Mouse (Mus musculus): ENCODE measurements around the gene Abca17. TPM values are rescaled to one million over a fixed set of nuclear protein-coding genes. Genes with fewer than 3 reads are reported as not detected.

Abca17 gene
- under 1 TPM in 1 of 2 experiments, not detected in 1; 0.11 TPM for total RNA-seq (2021)
- long read RNA-seq, experiment 1 = 0 reads
- long read RNA-seq, experiment 2 = 0 reads

DNA sequence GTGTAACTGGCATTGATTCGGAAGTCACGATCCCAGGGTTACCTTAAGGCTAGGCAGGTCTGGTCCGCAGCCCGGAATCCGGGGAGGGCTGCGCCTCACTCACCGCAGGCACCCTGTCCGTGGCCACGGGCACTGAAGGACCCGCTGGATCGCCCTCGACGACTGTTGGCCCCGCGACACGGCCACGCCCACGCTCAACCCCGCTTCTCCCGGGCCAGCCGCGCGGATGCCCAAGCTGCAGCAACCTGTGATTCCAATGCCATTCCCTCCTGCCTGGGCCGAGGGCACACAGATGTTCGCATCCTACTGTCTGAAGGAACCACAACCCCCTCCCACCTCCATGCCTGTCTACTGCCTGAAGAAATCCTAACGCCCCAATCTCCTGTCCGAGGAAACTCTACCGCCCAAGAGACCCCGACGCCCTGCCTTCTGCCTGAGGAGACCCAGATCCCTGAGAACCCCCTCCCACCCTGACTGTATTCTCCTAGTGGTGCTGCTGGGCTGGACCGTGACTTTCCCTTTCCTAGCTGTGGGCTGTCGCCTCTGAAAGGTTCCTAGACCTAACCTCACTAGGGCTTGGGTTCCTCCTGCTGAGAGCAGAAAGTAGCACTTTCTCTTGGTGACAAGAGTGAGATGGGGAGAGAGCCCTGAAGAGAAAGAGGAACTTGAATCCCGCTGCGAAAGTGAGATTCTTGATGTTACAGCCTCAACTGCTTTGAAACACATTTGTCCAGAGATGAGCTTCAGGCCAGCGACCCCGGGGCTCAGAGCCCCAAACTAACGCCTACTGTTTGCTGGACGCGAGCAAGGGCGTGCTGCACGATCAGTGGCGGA lies at the start of gene Abca17:
Abca17 (minus strand) TSS at position 143 of the 834 bp plus-strand sequence.
- DNase-seq (ENCODE audit: low spot score in 2 of 2) = no peak

GRCm38 (mm10) chr17:24394456-24394855 lies 43.6 kb upstream of the Abca17 start:
- no peak for DNase-seq (ENCODE audit: low spot score in 2 of 2)

- DNase-seq (ENCODE audit: low spot score in 2 of 2) = no peak
These were observed 42.7 kb upstream of the Abca17 start for GRCm38 (mm10) chr17:24393527-24393926.

GRCm38 (mm10) chr17:24391149-24391548 lies 40.3 kb upstream of the Abca17 start:
- no peak for DNase-seq (ENCODE audit: low spot score in 2 of 2)

DNA sequence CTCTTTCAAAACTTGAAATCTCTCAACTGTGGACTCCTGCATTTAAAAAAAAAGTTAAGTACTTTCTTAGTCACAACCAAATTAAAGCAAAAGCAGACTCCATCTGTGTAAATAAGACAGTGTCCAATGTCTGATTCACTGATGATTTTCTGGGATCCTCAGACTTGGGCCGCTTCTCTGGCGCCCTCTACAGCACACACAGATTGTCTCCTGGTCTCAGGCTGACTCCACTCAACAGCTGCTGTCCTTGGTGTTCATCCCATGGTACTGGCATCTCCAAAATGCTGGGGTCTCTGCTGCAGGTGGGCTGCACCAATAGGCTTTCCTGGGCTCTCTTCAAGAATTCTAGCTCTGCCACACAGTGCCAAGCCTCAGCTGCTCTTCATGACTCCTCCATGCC lies 39.0 kb upstream of the Abca17 start:
- peak in 1 of 2 experiments; percentile 34 for DNase-seq (ENCODE audit: low spot score in 2 of 2)

DNA sequence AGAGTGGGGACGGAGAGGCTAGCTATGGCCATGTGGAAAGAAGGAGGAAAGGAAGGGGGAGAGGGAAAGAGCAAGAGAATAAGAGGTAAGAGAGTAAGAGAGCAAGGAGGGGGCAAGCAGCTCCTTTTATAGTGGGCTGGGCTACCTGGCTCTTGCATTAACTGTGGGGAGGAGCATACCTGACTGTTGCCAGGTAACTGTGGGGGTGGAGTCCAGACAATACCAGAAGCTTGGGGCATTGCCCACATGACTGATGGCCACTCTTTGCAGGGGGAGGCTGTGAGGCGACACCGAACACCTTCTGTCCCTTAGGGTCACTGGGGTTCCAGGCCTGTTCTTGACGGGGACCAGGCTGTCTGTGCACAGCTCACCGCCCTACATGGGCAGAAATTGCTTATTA lies 37.8 kb upstream of the Abca17 start:
- DNase-seq (ENCODE audit: low spot score in 2 of 2) = no peak

DNA sequence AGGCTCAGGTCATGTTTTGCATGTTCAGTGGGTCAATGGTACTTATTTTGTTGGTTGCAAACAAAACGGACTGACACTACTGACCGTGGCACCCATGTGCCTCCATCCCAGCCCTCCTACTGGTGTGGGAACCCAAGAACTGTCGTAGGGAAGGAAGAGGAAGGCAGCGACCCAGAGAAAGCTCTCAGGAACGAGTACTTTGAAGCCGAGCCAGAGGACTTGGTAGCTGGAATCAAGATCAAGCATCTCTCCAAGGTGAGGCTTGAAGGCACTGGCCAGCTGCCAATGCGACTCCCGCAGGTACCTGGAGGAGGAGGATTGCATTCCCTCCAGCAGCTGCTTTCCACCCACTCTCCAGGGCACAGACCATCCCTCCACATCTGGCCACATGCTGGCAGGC lies 32.9 kb upstream of the Abca17 start:
- DNase-seq (ENCODE audit: low spot score in 2 of 2) = no peak

- DNase-seq (ENCODE audit: low spot score in 2 of 2) = no peak
These were observed 27.6 kb upstream of the Abca17 start for GRCm38 (mm10) chr17:24378496-24378895.

DNA sequence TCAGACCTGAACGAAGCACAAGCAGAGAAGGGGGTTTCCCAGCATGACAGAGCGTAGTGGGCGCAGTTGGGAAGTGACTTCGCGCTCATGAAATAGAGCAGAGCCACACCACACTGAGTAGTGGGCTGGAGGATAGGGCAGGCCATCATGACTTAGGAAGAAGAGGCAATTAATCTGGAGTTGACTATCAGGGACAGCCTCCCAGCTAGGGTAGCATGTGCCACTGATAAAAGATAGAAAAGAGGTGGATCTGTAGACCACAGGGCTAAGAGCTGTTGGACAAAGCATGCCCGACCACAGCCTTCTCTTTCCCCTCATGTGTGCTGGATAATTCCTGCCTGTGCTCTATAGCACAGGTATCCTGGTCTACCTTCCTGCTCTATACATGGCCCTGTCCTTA lies 25.0 kb upstream of the Abca17 start:
- no peak for DNase-seq (ENCODE audit: low spot score in 2 of 2)

DNA sequence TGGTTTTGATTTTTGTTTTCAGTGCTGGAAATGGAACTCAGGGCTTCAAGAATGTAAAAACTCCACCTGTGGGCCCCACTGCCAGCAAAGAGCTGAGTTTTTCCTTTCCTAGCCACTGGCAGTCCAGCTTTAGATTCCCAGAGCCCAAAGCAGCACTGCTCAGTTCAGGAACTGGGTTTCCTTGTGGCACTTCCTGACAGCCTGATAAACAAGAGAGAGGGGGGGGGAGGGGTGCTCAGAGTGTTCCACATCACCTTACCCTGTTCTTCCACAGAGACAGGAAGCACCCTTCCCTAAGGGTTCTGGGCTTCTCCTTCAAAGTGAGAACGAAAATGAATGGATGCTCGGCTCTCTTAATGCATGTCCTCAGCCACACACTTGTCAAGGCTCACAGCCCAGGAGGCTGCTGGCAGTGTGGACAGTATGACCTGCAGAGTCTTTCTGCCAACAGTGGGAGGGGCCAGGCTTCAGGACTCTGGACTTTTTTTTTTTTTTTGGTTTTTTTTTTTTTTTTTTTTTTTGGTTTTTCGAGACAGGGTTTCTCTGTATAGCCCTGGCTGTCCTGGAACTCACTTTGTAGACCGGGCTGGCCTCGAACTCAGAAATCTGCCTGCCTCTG lies 24.3 kb upstream of the Abca17 start:
- no peak for DNase-seq (ENCODE audit: low spot score in 2 of 2)

- DNase-seq (ENCODE audit: low spot score in 2 of 2) = no peak
These were observed 15.0 kb upstream of the Abca17 start for GRCm38 (mm10) chr17:24365863-24366262.

DNA sequence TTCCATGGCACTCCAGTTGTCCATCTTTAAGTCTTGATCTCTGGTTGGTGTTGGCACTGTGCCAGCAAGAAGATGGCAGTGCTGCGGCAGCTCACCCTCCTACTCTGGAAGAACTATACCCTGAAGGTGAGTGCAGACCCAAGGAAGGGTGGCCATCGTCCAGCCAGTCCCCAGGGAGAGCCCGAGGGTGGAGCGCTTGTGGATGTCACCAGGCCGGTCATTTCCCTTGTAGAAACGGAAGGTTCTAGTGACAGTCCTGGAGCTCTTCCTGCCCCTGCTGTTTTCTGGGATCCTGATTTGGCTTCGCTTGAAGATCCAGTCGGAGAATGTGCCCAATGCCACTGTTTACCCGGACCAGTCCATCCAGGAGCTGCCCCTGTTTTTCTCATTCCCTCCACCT lies 13.6 kb upstream of the Abca17 start:
- DNase-seq (ENCODE audit: low spot score in 2 of 2) = no peak

GRCm38 (mm10) chr17:24362527-24362926 lies 11.7 kb upstream of the Abca17 start:
- DNase-seq (ENCODE audit: low spot score in 2 of 2) = no peak

DNA sequence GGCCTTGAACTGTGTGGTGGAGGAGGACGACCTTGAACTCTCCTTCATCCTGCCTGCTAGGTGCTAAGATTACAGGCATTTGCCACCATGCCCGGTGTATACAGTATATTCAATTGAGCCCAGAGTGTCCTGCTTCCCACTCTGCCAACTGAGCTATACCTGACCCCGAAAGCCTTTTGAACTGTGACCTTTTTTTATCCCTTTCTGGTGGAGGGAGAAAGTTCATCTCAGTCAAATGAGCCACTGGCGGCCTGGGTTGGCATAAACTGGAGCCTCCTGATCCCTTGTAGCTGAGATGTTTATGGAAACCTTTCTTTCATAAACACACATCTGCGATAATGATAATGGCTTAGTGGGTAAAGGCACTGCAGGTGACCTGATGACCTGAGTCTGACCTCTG lies 10.4 kb upstream of the Abca17 start:
- no peak for DNase-seq (ENCODE audit: low spot score in 2 of 2)

- DNase-seq (ENCODE audit: low spot score in 2 of 2) = no peak
These were observed 10.0 kb upstream of the Abca17 start for GRCm38 (mm10) chr17:24360841-24361240.

DNA sequence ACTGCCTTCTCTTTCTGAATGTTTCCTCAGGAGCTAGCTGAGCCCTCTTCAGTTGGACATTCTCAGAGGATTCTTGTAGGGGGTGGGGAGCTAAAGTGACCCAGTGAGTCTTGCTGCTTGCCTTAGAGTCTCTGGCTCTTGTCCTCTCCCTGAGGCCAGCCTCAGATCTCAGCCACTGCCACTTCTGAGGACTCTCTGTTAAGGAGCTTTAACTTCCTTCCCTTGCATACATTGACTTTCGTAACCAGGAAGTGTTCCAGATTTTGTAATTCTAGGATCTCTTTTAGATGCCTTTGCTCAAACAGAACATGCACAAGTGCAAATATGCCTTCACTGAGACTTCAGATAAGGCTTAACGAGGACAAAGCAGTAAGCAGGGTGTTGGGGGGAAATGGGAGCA lies 9.0 kb upstream of the Abca17 start:
- no peak for DNase-seq (ENCODE audit: low spot score in 2 of 2)

GRCm38 (mm10) chr17:24359006-24359405 lies 8.1 kb upstream of the Abca17 start:
- no peak for DNase-seq (ENCODE audit: low spot score in 2 of 2)

GRCm38 (mm10) chr17:24355284-24355683 lies 4.4 kb upstream of the Abca17 start:
- DNase-seq (ENCODE audit: low spot score in 2 of 2) = no peak

DNA sequence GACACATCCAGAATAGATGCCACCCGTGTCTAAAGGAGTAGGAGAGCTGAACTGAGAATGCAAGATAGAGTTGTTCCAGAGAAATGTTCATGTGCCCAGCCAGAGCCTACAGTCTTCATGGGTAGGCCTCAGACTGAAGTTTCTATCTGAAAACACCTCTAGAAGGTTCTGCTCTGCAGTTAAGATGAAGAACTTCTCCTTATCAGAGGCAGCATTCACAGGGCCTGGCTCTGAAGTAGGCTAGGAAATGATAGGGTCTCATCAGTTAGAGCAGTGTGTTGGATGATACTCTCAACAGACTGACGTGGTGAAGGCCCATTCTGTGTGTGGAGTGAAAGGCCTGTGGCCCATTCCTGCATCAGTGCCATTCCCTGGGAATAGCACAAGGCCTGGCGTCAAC lies 3.1 kb upstream of the Abca17 start:
- no peak for DNase-seq (ENCODE audit: low spot score in 2 of 2)

DNA sequence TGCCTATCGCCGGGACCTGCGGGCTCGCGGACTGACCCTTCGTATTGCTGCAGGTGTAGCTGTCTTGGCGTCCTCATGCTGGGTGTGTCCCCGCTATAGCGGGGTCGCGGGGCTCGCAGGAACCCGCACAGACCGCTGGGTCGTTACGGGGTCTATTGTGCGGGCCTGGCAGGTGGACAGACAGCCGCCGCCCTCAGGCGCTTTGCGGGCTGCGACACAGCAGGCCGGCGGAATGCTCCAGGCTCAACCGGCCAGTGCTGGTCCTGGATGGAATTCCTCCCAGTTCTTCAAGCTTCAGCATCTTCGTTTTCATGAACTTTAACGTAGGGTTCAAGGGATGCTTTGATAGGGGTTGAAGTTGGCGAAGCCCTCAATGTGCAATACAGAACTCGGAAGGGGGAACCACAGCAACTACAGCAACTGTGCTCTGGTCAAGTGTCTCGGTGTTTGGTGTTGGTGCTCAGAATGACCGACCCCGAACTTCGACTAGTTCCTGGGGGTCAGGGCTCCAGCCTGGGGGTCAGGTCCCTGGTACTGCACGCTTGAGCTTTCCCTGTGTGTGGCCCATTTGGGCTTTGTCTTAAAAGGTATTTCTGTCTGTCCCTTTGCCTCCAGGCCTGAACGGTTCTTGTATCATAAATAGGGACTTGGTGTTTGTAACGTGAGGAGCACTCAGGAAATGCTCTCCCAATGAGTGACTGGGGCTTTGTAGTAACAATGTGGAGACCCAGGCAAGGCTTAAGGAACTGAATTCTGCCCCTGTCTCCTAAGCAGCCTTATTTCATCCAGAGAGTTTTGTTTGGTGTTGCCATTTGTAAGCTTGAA lies 1.7 kb upstream of the Abca17 start:
- no peak for DNase-seq (ENCODE audit: low spot score in 2 of 2)

DNA sequence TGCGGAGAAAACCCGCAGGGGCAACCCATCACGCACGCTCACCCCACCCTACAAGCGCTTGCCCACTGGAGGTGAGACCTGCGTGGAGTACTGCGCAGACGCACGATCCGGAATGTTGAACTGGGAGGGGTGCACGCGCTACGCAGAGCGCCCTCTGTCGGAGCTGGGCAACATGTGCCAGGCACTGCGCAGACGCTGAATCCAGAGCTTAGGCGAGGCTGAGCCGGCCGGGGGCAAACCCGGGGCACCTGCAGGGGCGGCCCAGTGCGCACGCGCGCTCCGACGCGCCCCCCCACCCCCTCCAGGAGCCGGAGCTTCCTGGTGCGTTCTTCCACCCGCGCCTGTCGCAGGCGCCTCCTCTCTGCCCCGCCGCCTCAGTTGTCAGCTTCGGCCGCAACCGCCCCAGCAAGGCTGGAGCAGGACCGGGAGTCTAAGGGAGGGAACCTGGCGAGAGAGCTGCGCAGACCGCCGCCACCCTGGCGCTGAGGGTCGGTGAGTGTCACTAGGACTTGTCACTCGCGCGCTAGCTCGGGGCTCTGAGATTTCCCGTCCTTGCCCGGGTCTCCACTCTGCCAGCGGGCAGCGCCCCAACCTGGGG lies 991 bp upstream of the Abca17 start, which contains the start of gene Abca3:
Abca3 (plus strand) TSS at position 191 of the 598 bp plus-strand sequence.
- DNase-seq (ENCODE audit: low spot score in 2 of 2) = peak; percentile 82 to 88

Data from adrenal gland, postnatal 4 days (tissue).